21 mouse cellular contexts compared by ENCODE assay signal in the genomic region with DNA sequence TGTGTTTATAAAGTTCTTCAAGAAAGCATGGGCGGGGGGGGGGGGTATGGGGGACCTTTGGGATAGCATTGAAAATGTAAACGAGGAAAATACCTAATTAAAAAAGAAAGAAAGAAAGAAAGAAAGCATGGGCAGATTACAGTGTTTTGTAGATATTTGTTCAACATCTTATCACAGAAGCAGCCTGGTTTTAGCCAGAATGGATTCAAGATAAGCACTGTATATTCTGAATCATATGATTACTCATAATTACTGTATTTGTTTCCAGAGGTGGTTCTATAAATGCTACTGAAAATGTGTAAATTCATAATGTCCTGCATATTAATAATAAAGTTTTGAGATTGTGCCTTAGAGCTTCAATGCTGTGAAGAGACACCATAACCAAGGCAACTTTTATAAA.
"Had no signal": no experiment of that assay in that cellular context is flagged by ENCODE, and none has a peak within 500 bp of the region (broad histone marks: within the 10 kb centered on the region; RNA-seq: fewer than 3 reads in every experiment).

No protein-coding gene starts in this region.

- H3K9ac ChIP-seq: kidney, embryonic 15.5 days; liver, embryonic 13.5 days; lung, embryonic 14.5 days; midbrain, embryonic 12.5 days; midbrain, embryonic 15.5 days; neural tube, embryonic 12.5 days; neural tube, embryonic 15.5 days; stomach, embryonic 15.5 days had no signal

- H3K27me3 ChIP-seq: kidney, embryonic 15.5 days; liver, embryonic 13.5 days; megakaryocyte, embryonic 14.5 days; midbrain, embryonic 12.5 days; midbrain, embryonic 15.5 days; neural tube, embryonic 12.5 days; neural tube, embryonic 15.5 days; stomach, embryonic 15.5 days had no signal

- H3K4me2 ChIP-seq: kidney, embryonic 15.5 days; liver, embryonic 13.5 days; lung, embryonic 14.5 days; midbrain, embryonic 12.5 days; midbrain, embryonic 15.5 days; neural tube, embryonic 12.5 days; neural tube, embryonic 15.5 days; stomach, embryonic 15.5 days had no signal

- H3K4me3 ChIP-seq: kidney, embryonic 15.5 days; left cerebral cortex, adult 2 months; liver, embryonic 13.5 days; megakaryocyte, embryonic 14.5 days; midbrain, embryonic 12.5 days; midbrain, embryonic 15.5 days; neural tube, embryonic 12.5 days; neural tube, embryonic 15.5 days; stomach, embryonic 15.5 days had no signal

- H3K9me3 ChIP-seq: kidney, embryonic 15.5 days; liver, embryonic 13.5 days; megakaryocyte, embryonic 14.5 days; midbrain, embryonic 12.5 days; midbrain, embryonic 15.5 days; neural tube, embryonic 12.5 days; neural tube, embryonic 15.5 days; stomach, embryonic 15.5 days had no signal

- DNase-seq: kidney, adult 11 months; kidney, adult 8-10 months; kidney, postnatal 10 days; kidney, postnatal 36 days; layer of hippocampus, postnatal 36 days; liver, embryonic 13.5 days; lung, embryonic 14.5 days; retina, postnatal 1 day; right cerebral cortex, postnatal 25 days; spleen, adult 18-20 months; thymus, postnatal 36 days had no signal

- H3K27ac ChIP-seq: kidney, embryonic 15.5 days; left cerebral cortex, adult 2 months; liver, embryonic 13.5 days; macrophage; midbrain, embryonic 12.5 days; midbrain, embryonic 15.5 days; neural tube, embryonic 12.5 days; neural tube, embryonic 15.5 days; stomach, embryonic 15.5 days had no signal

- ATAC-seq: lung, postnatal 0 days; midbrain, embryonic 15.5 days had no signal
